Mouse (Mus musculus): ENCODE results near the gene Arfgap3.
A peak's percentile ranks its signal among the peaks of the same experiment; 100 is the strongest.
"Not testable (repeated sequence)": the region's sequence is repeated elsewhere in the genome, so short reads cannot be mapped to it uniquely, and the experiment has no call there.

The Arfgap3 gene

GRCm38 (mm10) chr15:83349954-83350711 lies at the start of gene Arfgap3:
Gene Arfgap3, minus strand, starts transcription at chr15:83350247.
- peak; percentile 91 to 94 for DNase-seq

GRCm38 (mm10) chr15:83392722-83393121 lies 42.7 kb upstream of the Arfgap3 start:
- DNase-seq: no peak

GRCm38 (mm10) chr15:83387911-83388310 lies 37.9 kb upstream of the Arfgap3 start:
- DNase-seq: no peak

- no peak for DNase-seq
Measured at GRCm38 (mm10) chr15:83383633-83384032, 33.6 kb upstream of the Arfgap3 start.

GRCm38 (mm10) chr15:83383136-83383535 lies 33.1 kb upstream of the Arfgap3 start:
- no peak for DNase-seq

GRCm38 (mm10) chr15:83382467-83382866 lies 32.4 kb upstream of the Arfgap3 start:
- no peak for DNase-seq

- DNase-seq: no peak
Measured at GRCm38 (mm10) chr15:83377153-83377552, 27.1 kb upstream of the Arfgap3 start.

- peak; percentile 74 to 82 for DNase-seq
Measured at GRCm38 (mm10) chr15:83375136-83375535, 25.1 kb upstream of the Arfgap3 start.

- no peak for DNase-seq
Measured at GRCm38 (mm10) chr15:83374076-83374475, 24.0 kb upstream of the Arfgap3 start.

GRCm38 (mm10) chr15:83368702-83369101 lies 18.7 kb upstream of the Arfgap3 start:
- DNase-seq: not testable (repeated sequence)

GRCm38 (mm10) chr15:83368261-83368660 lies 18.2 kb upstream of the Arfgap3 start:
- peak; percentile 38 to 39 for DNase-seq

GRCm38 (mm10) chr15:83366933-83367552 lies 17.0 kb upstream of the Arfgap3 start:
- peak; percentile 93 to 94 for DNase-seq

- no peak for DNase-seq
Measured at GRCm38 (mm10) chr15:83365697-83366096, 15.7 kb upstream of the Arfgap3 start.

GRCm38 (mm10) chr15:83364194-83364593 lies 14.1 kb upstream of the Arfgap3 start:
- no peak for DNase-seq

- DNase-seq: not testable (repeated sequence)
Measured at GRCm38 (mm10) chr15:83362813-83363212, 12.8 kb upstream of the Arfgap3 start.

- DNase-seq: not testable (repeated sequence)
Measured at GRCm38 (mm10) chr15:83360899-83361298, 10.9 kb upstream of the Arfgap3 start.

- no peak for DNase-seq
Measured at GRCm38 (mm10) chr15:83360140-83360539, 10.1 kb upstream of the Arfgap3 start.

- DNase-seq: no peak
Measured at GRCm38 (mm10) chr15:83358476-83358875, 8.4 kb upstream of the Arfgap3 start.

- no peak for DNase-seq
Measured at GRCm38 (mm10) chr15:83351546-83351945, 1.5 kb upstream of the Arfgap3 start.

- DNase-seq: peak; percentile 49 to 60
Measured at GRCm38 (mm10) chr15:83350859-83351258, 812 bp upstream of the Arfgap3 start.

- DNase-seq: no peak
Measured at GRCm38 (mm10) chr15:83349225-83349953, 658 bp downstream of the Arfgap3 start.

- DNase-seq: no peak
Measured at GRCm38 (mm10) chr15:83348747-83349146, 1.3 kb downstream of the Arfgap3 start.

GRCm38 (mm10) chr15:83345898-83346529 lies 4.0 kb downstream of the Arfgap3 start:
- no peak for DNase-seq
